Mouse (Mus musculus) G1E (cell line): ENCODE data around the gene Epp13. TPM values are rescaled to one million over a fixed set of nuclear protein-coding genes. Genes with fewer than 3 reads are reported as not detected.
A peak's percentile ranks its signal among the peaks of the same experiment; 100 is the strongest.
"Not testable (repeated sequence)": the region's sequence is repeated elsewhere in the genome, so short reads cannot be mapped to it uniquely, and the experiment has no call there.

ENCODE experiments used
- ATAC-seq: 2 replicates; pipeline ENCODE4 v1.8.0; 2016; ENCODE audit warnings: mild to moderate bottlenecking; ENCODE audit not compliant: insufficient number of reproducible peaks, poor library complexity, low FRiP score, severe bottlenecking; ENCODE audit errors: extremely low read depth
- DNase-seq: peaks from one replicate; pipeline ENCODE4 v3.0.0; 2012; ENCODE audit warnings: low spot score
- H3K27me3 ChIP-seq: 2 replicates; pipeline ENCODE4 v1.6.1; 2012; ENCODE audit warnings: mild to moderate bottlenecking, low read length, inconsistent platforms; ENCODE audit not compliant: insufficient read depth
- H3K36me3 ChIP-seq: replicated peaks from 2 replicates; pipeline ENCODE3; 2012; ENCODE audit warnings: mild to moderate bottlenecking, inconsistent platforms
- H3K4me1 ChIP-seq: 2 replicates; pipeline ENCODE4 v1.6.1; 2012; ENCODE audit warnings: low read depth, low read length, inconsistent platforms, mixed read lengths; ENCODE audit not compliant: insufficient read depth
- H3K4me3 ChIP-seq: 2 replicates; pipeline ENCODE4 v1.5.1; 2012; ENCODE audit warnings: low read depth, mild to moderate bottlenecking, inconsistent platforms, low read length, moderate library complexity, mixed read lengths
- H3K9me3 ChIP-seq: replicated peaks from 2 replicates; pipeline ENCODE4 v1.6.1; 2012; ENCODE audit warnings: inconsistent platforms
- CTCF ChIP-seq: IDR thresholded peaks from 2 replicates; pipeline ENCODE4 v1.5.1; 2012; ENCODE audit warnings: low read depth, low read length, inconsistent platforms, mixed read lengths
- GATA1 ChIP-seq: IDR thresholded peaks from 2 replicates; pipeline ENCODE4 v1.6.1; 2012; ENCODE audit warnings: borderline replicate concordance, low read length, inconsistent platforms, mixed read lengths
- GATA2 ChIP-seq: IDR thresholded peaks from 2 replicates; pipeline ENCODE4 v1.6.1; 2012; ENCODE audit warnings: low read depth, low read length, inconsistent platforms, borderline replicate concordance
- POLR2AphosphoS5 ChIP-seq: IDR thresholded peaks from 2 replicates; pipeline ENCODE4 v1.6.1; 2012; ENCODE audit warnings: low read depth, low read length, inconsistent platforms; ENCODE audit not compliant: insufficient replicate concordance
- TAL1 ChIP-seq: conservative IDR thresholded peaks from 2 replicates; pipeline ENCODE4 v1.6.1; 2012; ENCODE audit warnings: low read depth, low read length, inconsistent platforms, mixed read lengths
- polyA plus RNA-seq: library from polyadenylated mRNA; stranded (reverse); fragments of >175 nt; gene quantifications from 2 replicates; pipeline ENCODE4 v1.2.3, GENCODE M21; 2012
- total RNA-seq, 2 experiments: library from RNA; stranded (forward) in 1 of 2; stranded (reverse) in 1 of 2; fragments of 200-1000 nt in 1 of 2; fragments of >200 nt in 1 of 2; fragmentation: Nextera tagmentation in 1 of 2; gene quantifications; 2 replicates each; pipeline ENCODE4 v1.2.3; 2014 to 2017

The Epp13 gene
- total and polyA plus RNA-seq, 3 experiments = not detected

- Histone ChIP-seq H3K4me3 (no peak overlapping the region), H3K27me3 (peaks cover 10% of the 10 kb centered on the region; the same call in 1 of the 2 replicates), H3K36me3 (no peaks in the 10 kb centered on the region), H3K9me3 (no peaks in the 10 kb centered on the region), H3K4me1 (no peaks in the 10 kb centered on the region)
- TF ChIP-seq CTCF (no peak), GATA2 (no peak), TAL1 (no peak), POLR2AphosphoS5 (no peak), GATA1 (no peak)
- ATAC-seq = no peak
- no peak for DNase-seq
Observed at GRCm38 (mm10) chr7:6239787-6240186, 12.7 kb upstream of the Epp13 start.

DNA sequence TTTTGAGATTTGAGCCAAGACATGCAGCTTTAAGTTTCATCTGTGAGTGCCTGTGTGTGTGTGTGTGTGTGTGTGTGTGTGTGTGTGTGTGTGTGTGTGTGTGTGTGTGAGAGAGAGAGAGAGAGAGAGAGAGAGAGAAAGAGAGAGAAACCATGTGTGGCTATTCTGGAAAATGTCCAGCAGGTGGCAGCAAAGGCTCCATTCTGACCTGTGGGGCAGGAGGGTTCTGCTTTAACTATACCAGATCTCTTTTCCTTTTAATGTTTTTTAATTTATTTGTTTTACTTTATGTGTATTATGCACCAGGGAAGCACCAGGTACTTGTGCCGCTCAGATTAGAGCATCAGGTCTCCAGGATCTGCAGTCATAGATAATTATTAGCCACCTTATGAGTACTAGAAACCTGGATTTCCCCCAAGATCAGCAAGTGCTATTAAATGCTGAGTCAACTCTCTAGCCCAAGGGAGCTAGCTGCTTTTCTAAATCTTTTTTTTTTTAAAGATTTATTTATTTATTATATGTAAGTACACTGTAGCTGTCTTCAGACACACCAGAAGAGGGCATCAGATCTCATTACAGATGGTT, 11.6 kb upstream of the Epp13 start:
- H3K4me3 ChIP-seq, H3K9me3 ChIP-seq, ATAC-seq, H3K4me1 ChIP-seq, H3K36me3 ChIP-seq: not testable (repeated sequence)
- H3K27me3 ChIP-seq = peaks cover 10% of the 10 kb centered on the region; the same call in 1 of the 2 replicates
- TF ChIP-seq CTCF = peak; percentile 32; the same call in 1 of the 2 replicates
- DNase-seq = peak; percentile 11

GRCm38 (mm10) chr7:6244361-6245292, 7.9 kb upstream of the Epp13 start:
- H3K9me3 ChIP-seq = no peaks in the 10 kb centered on the region
- H3K4me3 ChIP-seq = no peak overlapping the region
- DNase-seq (no peak), ATAC-seq (no peak)
- H3K27me3 ChIP-seq = peaks cover 11% of the 10 kb centered on the region
- no peaks in the 10 kb centered on the region for H3K36me3 ChIP-seq
- TF ChIP-seq CTCF = no peak
- no peaks in the 10 kb centered on the region for H3K4me1 ChIP-seq

GRCm38 (mm10) chr7:6254451-6254850, 1.9 kb downstream of the Epp13 start:
- Histone ChIP-seq H3K36me3 (no peaks in the 10 kb centered on the region), H3K4me3 (no peak overlapping the region), H3K4me1 (no peaks in the 10 kb centered on the region), H3K27me3 (peaks cover 6% of the 10 kb centered on the region; the same call in 1 of the 2 replicates), H3K9me3 (no peaks in the 10 kb centered on the region)
- ATAC-seq = no peak
- DNase-seq = no peak
- TF ChIP-seq POLR2AphosphoS5 (no peak), TAL1 (no peak), GATA1 (no peak), GATA2 (no peak), CTCF (no peak)

DNA sequence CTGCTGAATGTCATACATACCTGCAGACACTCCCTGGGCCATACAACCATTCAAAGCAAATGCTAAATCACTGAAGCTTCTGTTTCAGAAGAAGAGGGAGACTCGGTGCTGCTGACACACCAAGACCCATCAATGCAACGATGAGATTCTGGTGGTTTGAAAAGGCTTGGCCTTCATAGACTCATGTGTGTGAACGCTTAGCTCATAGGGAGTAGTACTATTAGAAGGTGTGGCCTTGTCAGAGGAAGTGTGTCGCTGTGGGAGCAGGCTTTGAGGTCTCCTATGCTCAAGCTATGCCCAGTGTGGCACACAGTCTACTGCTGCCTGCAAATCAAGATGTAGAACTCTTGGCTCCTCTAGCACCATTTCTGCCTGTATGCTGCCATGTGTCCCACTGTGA, 4.9 kb downstream of the Epp13 start:
- no peak overlapping the region for H3K4me3 ChIP-seq
- H3K36me3 ChIP-seq = no peaks in the 10 kb centered on the region
- TF ChIP-seq TAL1 = no peak
- no peak for TF ChIP-seq GATA2
- no peak for TF ChIP-seq CTCF
- no peak for TF ChIP-seq GATA1
- TF ChIP-seq POLR2AphosphoS5 = no peak
- no peak for ATAC-seq
- peaks cover 13% of the 10 kb centered on the region for H3K27me3 ChIP-seq
- no peak for DNase-seq
- no peaks in the 10 kb centered on the region for H3K4me1 ChIP-seq
- no peaks in the 10 kb centered on the region for H3K9me3 ChIP-seq

DNA sequence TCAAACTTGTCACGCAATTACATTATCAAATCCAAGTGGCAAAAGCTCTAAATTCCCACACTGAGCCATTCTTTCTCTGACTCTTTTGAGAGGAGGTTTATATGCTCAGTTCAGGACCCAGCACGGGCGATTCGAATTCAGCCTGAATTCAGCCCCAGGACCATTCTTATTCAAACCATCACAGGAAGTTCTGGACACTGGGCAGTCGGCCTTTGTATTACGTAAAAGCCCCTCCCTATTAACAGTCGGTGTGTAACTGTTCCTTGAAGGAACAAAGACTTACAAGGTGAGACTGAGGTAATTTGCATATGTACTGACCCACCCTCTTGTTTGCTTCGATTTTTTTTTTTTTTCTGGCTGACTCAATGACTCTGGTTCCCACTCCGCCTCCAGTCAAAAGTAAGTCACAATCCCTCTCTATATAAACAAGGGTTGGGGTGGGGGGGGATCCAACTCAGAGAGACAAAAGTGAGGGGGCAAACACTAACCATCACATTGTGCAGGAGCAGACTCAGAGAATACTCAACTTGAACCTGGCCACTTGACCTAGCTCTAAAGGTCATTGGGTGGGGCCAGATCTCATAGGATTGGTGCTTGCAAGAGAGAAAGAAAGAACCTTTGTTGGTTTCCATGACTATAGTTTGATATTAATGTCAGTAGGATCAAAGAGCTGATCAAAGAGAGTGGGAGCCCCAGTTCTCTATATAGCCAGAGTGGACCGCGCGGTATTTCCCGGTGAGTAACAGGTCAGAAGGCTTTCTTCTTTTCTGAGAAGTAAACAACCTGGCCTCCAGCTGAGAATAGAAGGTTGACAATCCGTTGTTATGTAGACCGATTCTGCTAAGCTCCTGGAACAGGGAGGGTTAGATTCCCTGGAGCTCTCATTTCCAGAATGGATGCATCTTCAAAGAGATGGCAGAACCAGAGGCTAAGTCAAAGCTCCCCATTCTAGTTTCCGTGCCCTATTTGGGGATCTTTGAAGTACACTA, 6.0 kb downstream of the Epp13 start:
- Histone ChIP-seq H3K4me3 (no peak overlapping the region), H3K4me1 (no peaks in the 10 kb centered on the region), H3K9me3 (no peaks in the 10 kb centered on the region), H3K27me3 (peaks cover 13% of the 10 kb centered on the region), H3K36me3 (no peaks in the 10 kb centered on the region)
- no peak for TF ChIP-seq GATA2
- TF ChIP-seq GATA1 = no peak
- TF ChIP-seq POLR2AphosphoS5 = no peak
- no peak for TF ChIP-seq CTCF
- TF ChIP-seq TAL1 = no peak
- ATAC-seq (no peak), DNase-seq (no peak)

DNA sequence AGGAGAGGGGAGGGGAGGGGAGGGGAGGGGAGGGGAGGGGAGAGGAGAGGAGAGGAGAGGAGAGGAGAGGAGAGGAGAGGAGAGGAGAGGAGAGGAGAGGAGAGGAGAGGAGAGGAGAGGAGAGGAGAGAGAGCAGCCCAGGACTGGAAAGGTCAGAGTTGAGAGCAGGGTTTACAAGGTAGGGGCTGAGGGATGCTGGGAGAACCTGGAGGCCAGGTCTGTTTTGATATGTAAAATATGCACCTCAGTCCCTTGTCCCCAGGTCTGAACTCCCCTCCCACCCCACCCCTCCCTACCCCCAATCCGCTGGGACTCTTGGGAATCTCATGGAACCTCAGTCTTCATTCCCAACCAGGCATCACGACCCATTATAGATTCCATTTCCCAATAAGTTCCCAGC, 7.5 kb downstream of the Epp13 start:
- H3K4me1 ChIP-seq, DNase-seq, H3K4me3 ChIP-seq, H3K9me3 ChIP-seq, H3K36me3 ChIP-seq, ATAC-seq: not testable (repeated sequence)
- peaks cover 13% of the 10 kb centered on the region for H3K27me3 ChIP-seq
